Mouse (Mus musculus) midbrain, embryonic 14.5 days (tissue): ENCODE measurements around the gene Pate2. TPM values are rescaled to one million over a fixed set of nuclear protein-coding genes. Genes with fewer than 3 reads are reported as not detected.

Experiments
- ATAC-seq: fragments of 200-750 bp; cut with Nextera tagmentation; 2 replicates; pipeline ENCODE4 v1.8.0; 2017; ENCODE audit warnings: moderate number of reproducible peaks, moderate library complexity; ENCODE audit not compliant: low FRiP score, low TSS enrichment
- DNase-seq: peaks from one replicate; pipeline ENCODE4 v3.0.0-alpha.2; 2015
- H3K27ac ChIP-seq: fragments of 300-500 bp; sonication (generic); replicated peaks from 2 replicates; pipeline ENCODE4 v1.5.1; 2014; ENCODE audit warnings: mild to moderate bottlenecking, low read depth, low read length, moderate library complexity
- H3K27me3 ChIP-seq: fragments of 300-500 bp; sonication (generic); 2 replicates; pipeline ENCODE4 v1.6.1; 2014; ENCODE audit warnings: low read length, control low read depth, mixed read lengths; ENCODE audit not compliant: control insufficient read depth, insufficient read depth
- H3K36me3 ChIP-seq: fragments of 300-500 bp; sonication (generic); 2 replicates; pipeline ENCODE4 v1.6.1; 2014; ENCODE audit warnings: low read length, control low read depth; ENCODE audit not compliant: control insufficient read depth, insufficient read depth
- H3K4me1 ChIP-seq: fragments of 300-500 bp; sonication (generic); 2 replicates; pipeline ENCODE4 v1.6.1; 2014; ENCODE audit warnings: mild to moderate bottlenecking, antibody characterized with exemption, low read length, control low read depth; ENCODE audit not compliant: control insufficient read depth, insufficient read depth
- H3K4me2 ChIP-seq: fragments of 300-500 bp; sonication (generic); 2 replicates; pipeline ENCODE4 v1.6.1; 2014; ENCODE audit warnings: mild to moderate bottlenecking, low read length, moderate library complexity
- H3K4me3 ChIP-seq: fragments of 300-500 bp; sonication (generic); replicated peaks from 2 replicates; pipeline ENCODE4 v1.5.1; 2014; ENCODE audit warnings: low read depth, low read length
- H3K9ac ChIP-seq: fragments of 300-500 bp; sonication (generic); replicated peaks from 2 replicates; pipeline ENCODE4 v1.6.1; 2014; ENCODE audit warnings: mild to moderate bottlenecking, low read length, moderate library complexity
- H3K9me3 ChIP-seq: fragments of 300-500 bp; sonication (generic); 2 replicates; pipeline ENCODE4 v1.6.1; 2016; ENCODE audit warnings: low read length, control low read depth, mixed read lengths; ENCODE audit not compliant: control insufficient read depth
- WGBS: fragments of 180-500 bp; shearing (Covaris S2); extraction: QIAGEN DNeasy Blood & Tissue Kit; methylation state at CpG from one replicate; pipeline ENCODE4 v1.1.7; 2014; 5-methylcytosine and 5-hydroxymethylcytosine counted together
- polyA plus RNA-seq: library from polyadenylated mRNA; unstranded; fragments of >200 nt; fragmentation: Nextera tagmentation; extraction: Ambion mirVana; gene quantifications from 2 replicates; pipeline ENCODE4 v1.2.1, GENCODE M21; 2014

The Pate2 gene
- polyA plus RNA-seq, 1 experiment from 2014 or later = 0.62 TPM

GRCm38 (mm10) chr9:35545704-35546103 lies 24.4 kb upstream of the Pate2 start:
- Histone ChIP-seq H3K36me3 (peaks cover 40% of the 10 kb centered on the region), H3K4me3 (no peak overlapping the region), H3K9me3 (no peaks in the 10 kb centered on the region), H3K9ac (no peak overlapping the region), H3K27ac (no peak overlapping the region), H3K4me1 (no peaks in the 10 kb centered on the region), H3K4me2 (no peak overlapping the region), H3K27me3 (no peaks in the 10 kb centered on the region)
- 78% methylated on average over 12 of the region's 12 CpGs for WGBS
- ATAC-seq (no peak), DNase-seq (no peak)

- H3K27me3 ChIP-seq = no peaks in the 10 kb centered on the region
- WGBS = 83% methylated on average over 9 of the region's 9 CpGs
- no peak overlapping the region for H3K4me3 ChIP-seq
- H3K36me3 ChIP-seq = peaks cover 45% of the 10 kb centered on the region
- no peak overlapping the region for H3K27ac ChIP-seq
- H3K9ac ChIP-seq = no peak overlapping the region
- no peaks in the 10 kb centered on the region for H3K9me3 ChIP-seq
- no peak for DNase-seq
- H3K4me2 ChIP-seq = no peak overlapping the region
- no peak for ATAC-seq
- no peaks in the 10 kb centered on the region for H3K4me1 ChIP-seq
Observed at GRCm38 (mm10) chr9:35546745-35547144, 23.3 kb upstream of the Pate2 start.

DNA sequence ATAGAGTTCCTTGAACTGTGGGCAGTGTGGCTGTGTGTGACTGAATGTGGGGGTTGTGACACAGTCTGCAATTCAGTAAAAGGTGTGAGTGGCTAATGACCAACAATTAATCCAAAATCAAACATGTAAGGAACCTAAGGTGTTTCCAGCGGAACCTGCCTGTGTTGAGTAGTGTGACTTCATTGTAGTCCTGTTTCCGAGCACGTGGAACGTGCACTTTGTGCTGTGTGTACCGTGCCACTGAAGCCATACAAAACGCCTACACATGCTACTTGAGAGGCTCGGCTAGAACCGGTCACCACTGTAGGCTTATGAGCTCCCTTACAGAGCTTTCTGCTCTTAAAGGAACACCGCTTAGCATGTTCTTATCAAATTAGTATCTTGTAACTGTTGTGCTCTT lies 21.6 kb upstream of the Pate2 start:
- H3K36me3 ChIP-seq = peaks cover 44% of the 10 kb centered on the region
- no peaks in the 10 kb centered on the region for H3K9me3 ChIP-seq
- no peak overlapping the region for H3K9ac ChIP-seq
- H3K4me1 ChIP-seq = no peaks in the 10 kb centered on the region
- whole genome bisulfite sequencing = 89% methylated on average over 9 of the region's 9 CpGs
- DNase-seq = no peak
- H3K27me3 ChIP-seq = no peaks in the 10 kb centered on the region
- no peak overlapping the region for H3K4me3 ChIP-seq
- ATAC-seq = no peak
- H3K27ac ChIP-seq = no peak overlapping the region
- no peak overlapping the region for H3K4me2 ChIP-seq

GRCm38 (mm10) chr9:35556494-35557102 lies 13.5 kb upstream of the Pate2 start:
- Histone ChIP-seq H3K27me3 (no peaks in the 10 kb centered on the region), H3K4me2 (0 out of 2 replicates have a peak overlapping the region, but pooled peaks have one; percentile 91), H3K4me3 (no peak overlapping the region), H3K27ac (no peak overlapping the region), H3K9me3 (no peaks in the 10 kb centered on the region), H3K9ac (no peak overlapping the region), H3K36me3 (peaks cover 26% of the 10 kb centered on the region), H3K4me1 (peaks cover 13% of the 10 kb centered on the region)
- ATAC-seq (no peak), DNase-seq (no peak)
- 79% methylated on average over 12 of the region's 12 CpGs for WGBS

DNA sequence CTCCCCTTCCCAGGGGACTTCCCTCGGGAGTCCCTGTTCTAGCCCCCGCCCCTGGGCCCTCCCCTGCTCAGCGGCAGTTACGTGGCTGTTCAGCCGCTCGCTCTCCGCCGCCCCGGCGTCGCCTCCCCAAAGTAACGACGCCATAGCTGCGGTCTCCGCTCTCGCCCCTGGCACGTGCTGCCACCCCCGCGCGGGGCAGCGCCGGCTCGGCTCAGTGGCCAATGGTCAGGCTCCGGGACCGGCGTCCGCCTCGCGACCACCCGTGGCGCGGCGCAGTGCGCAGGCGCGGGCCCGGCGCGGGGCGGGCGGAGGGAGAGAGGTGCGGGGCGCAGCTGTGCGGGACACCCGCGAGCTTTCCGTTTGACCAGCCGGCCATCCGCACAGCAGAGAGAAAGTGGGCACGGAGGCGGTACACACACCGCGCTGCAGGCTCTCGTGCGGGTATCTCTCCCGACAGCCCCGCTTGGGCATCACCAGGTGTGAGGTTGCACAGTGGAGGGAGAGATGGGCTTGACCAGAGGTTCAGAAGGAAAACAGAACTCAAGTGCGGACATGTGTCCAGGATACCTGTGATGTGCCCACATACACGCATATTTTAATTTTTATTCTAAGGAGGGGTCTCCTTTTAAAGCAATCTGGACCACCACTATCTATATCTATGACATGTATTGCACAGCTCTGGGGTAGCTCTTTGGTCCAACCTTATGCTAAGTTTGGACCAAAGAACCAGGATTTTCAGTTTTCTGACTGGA lies 11.7 kb upstream of the Pate2 start, which contains the start of the genes Ddx25 and Pus3:
Gene Ddx25, minus strand, starts transcription at position 272 of the 752 bp plus-strand sequence.
Gene Pus3, plus strand, starts transcription at position 339 of the 752 bp plus-strand sequence.
- peaks cover 13% of the 10 kb centered on the region for H3K4me1 ChIP-seq
- peak within 1 kb of the TSS; percentile 71 for H3K9ac ChIP-seq
- 1% methylated on average over 59 of the region's 59 CpGs for WGBS
- H3K4me2 ChIP-seq = peak within 1 kb of the TSS; percentile 91
- H3K27me3 ChIP-seq = no peaks in the 10 kb centered on the region
- peaks cover 25% of the 10 kb centered on the region for H3K36me3 ChIP-seq
- peak within 1 kb of the TSS; percentile 85 for H3K27ac ChIP-seq
- H3K9me3 ChIP-seq = no peaks in the 10 kb centered on the region
- peak within 1 kb of the TSS; percentile 63 for H3K4me3 ChIP-seq
- DNase-seq (peak; percentile 89), ATAC-seq (peak; percentile 87)

DNA sequence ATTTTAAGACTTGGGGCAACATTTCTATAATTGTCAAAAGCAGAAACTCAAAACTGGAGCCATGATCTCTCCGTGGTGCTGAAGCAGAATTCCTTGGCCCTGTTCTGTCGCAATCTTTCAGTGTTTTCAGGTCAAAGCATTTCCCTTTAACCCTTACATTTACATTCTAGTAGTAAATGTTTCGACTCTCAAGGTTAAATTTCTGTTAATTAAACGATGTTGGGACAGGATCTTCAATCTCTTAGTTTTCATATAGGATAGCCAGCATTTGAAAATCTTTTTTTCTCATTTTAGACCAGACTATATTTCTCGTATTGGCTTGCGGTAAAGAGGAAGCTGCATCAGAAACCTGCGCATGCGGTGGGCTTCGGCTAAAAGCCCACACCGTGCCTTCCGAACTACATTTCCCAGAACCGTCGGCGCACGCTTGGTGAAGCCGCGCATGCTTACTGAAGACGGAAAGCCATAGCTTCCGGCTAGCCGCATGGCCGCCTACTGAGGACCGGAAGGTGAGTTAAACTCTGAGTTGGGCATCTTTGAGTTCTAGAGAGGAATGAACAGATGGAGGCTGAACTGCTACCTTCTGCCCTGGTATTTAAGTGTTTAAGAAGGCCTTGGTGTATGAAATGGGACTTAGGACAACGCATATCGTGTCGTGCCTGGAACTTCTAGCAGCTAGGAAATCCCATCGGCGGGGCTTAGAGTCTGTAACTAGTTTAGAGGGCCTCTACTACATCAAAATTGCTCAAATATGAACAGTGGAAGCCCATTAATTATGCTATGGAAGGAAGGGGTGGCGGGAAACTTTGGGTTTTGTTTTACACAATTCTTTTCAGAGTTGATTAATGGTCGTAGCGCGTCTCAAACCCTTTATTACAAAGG lies 10.8 kb upstream of the Pate2 start:
- 2% methylated on average over 31 of the region's 31 CpGs for WGBS
- H3K36me3 ChIP-seq = peaks cover 22% of the 10 kb centered on the region
- H3K9ac ChIP-seq = peak overlapping the region; percentile 71; the same call in 1 of the 2 replicates
- peaks cover 13% of the 10 kb centered on the region for H3K4me1 ChIP-seq
- ATAC-seq (peak; percentile 91), DNase-seq (peak; percentile 98)
- peak overlapping the region; percentile 63 for H3K4me3 ChIP-seq
- H3K27me3 ChIP-seq = no peaks in the 10 kb centered on the region
- peak overlapping the region; percentile 91 for H3K4me2 ChIP-seq
- peak overlapping the region; percentile 85; the same call in 1 of the 2 replicates for H3K27ac ChIP-seq
- no peaks in the 10 kb centered on the region for H3K9me3 ChIP-seq

GRCm38 (mm10) chr9:35561076-35561475 lies 9.0 kb upstream of the Pate2 start:
- DNase-seq = no peak
- peaks cover 31% of the 10 kb centered on the region for H3K36me3 ChIP-seq
- no peak overlapping the region for H3K4me3 ChIP-seq
- no peaks in the 10 kb centered on the region for H3K27me3 ChIP-seq
- H3K9me3 ChIP-seq = no peaks in the 10 kb centered on the region
- H3K4me2 ChIP-seq = no peak overlapping the region
- H3K9ac ChIP-seq = no peak overlapping the region
- peaks cover 13% of the 10 kb centered on the region for H3K4me1 ChIP-seq
- WGBS = 95% methylated on average over 11 of the region's 11 CpGs
- H3K27ac ChIP-seq = no peak overlapping the region
- no peak for ATAC-seq

DNA sequence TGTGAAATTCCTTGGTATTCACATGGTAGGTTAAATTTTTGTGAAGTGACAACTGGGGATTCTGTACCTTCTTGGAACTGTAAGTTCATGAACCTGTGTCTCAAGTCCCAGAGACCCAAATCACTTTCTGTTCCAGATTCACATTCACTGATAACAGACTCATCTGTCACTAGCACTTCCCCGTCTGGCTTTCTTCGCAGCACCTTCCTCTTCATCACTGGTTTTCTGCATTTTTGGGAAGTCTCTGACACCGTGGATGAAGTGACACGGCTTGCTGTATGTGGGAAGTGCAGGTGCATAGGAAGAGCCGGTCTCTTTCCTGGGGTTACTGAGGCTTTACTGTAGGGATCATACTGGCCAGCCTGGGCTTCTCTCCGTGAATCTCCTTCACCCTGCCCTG lies 8.5 kb upstream of the Pate2 start:
- 89% methylated on average over 6 of the region's 6 CpGs for WGBS
- H3K9ac ChIP-seq = no peak overlapping the region

More for the DNA sequence above, 8.5 kb upstream of the Pate2 start:
- Histone ChIP-seq H3K4me1 (peaks cover 13% of the 10 kb centered on the region), H3K9me3 (no peaks in the 10 kb centered on the region), H3K27ac (no peak overlapping the region), H3K4me2 (no peak overlapping the region), H3K27me3 (no peaks in the 10 kb centered on the region), H3K4me3 (no peak overlapping the region), H3K36me3 (peaks cover 36% of the 10 kb centered on the region)
- no peak for ATAC-seq
- no peak for DNase-seq
